Mouse (Mus musculus) CD4-positive, CD25-positive, alpha-beta regulatory T cell (primary cell): ENCODE data around the gene Ptprg. TPM values are rescaled to one million over a fixed set of nuclear protein-coding genes. Genes with fewer than 3 reads are reported as not detected.

Experiments used
- polyA plus RNA-seq: library from polyadenylated mRNA; unstranded; fragments of 100-300 nt; shearing (Covaris generic); gene quantifications from one replicate; pipeline ENCODE4 v1.2.1, GENCODE M21; 2017

Gene Ptprg
- polyA plus RNA-seq, result not detected

DNA sequence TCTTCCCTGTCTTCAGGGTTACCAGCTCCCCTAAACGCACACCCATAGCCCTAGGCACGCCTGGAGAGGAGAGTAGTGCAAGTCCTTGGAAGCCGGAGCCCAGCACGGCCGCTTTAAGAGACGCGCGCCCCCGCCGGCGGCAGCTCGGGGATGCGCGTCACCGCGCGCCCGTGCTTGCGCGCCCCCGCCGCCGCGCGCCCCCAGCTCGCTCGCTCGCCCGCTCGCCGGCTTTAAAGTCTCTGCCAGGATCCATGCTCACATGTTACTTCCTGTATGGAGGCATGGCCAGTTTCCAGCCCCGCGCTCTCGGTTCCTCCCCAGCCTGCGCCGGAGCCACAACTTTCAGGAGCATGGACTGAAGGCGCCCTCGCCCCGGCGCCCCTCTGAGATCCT is at the start of gene Ptprg:
TSS of gene Ptprg (plus strand) at position 260 of the 393 bp plus-strand sequence.

DNA sequence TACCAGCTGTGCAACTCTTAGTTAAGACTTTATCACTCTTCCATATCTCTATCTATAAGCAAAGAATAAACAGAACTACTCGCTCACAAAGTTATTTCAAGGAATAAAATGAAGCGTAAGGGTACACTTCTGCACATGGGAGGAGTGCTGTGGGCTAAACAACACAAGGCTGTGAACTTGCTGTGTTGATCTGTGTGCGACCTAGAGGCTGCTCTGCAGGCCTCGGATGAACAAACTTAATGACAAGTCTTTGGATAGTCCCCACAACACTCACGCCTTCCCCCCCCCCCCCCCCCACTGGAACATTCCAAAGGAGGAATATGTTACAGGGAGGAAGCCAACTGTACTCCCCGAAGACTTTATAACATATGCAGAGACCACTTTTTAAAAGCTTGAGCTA is 730.3 kb downstream of the Ptprg start, which contains the start of gene Gm49355:
TSS of gene Gm49355 (plus strand) at position 336 of the 400 bp plus-strand sequence.

GRCm38 (mm10) chr14:12284141-12284912 is 731.0 kb downstream of the Ptprg start, which contains the start of gene 3830406C13Rik:
Gene 3830406C13Rik, plus strand, starts transcription at chr14:12284173.

Other genes with a start within 250 kb of the Ptprg start
- gene Gm3839, start 196.8 kb upstream of the Ptprg start, polyA plus RNA-seq, result 1.8 TPM